Mouse (Mus musculus): Measurements from ENCODE around the gene Kndc1. TPM values are rescaled to one million over a fixed set of nuclear protein-coding genes. Genes with fewer than 3 reads are reported as not detected.

The Kndc1 gene
- polyA plus RNA-seq, 1 experiment = not detected

DNA sequence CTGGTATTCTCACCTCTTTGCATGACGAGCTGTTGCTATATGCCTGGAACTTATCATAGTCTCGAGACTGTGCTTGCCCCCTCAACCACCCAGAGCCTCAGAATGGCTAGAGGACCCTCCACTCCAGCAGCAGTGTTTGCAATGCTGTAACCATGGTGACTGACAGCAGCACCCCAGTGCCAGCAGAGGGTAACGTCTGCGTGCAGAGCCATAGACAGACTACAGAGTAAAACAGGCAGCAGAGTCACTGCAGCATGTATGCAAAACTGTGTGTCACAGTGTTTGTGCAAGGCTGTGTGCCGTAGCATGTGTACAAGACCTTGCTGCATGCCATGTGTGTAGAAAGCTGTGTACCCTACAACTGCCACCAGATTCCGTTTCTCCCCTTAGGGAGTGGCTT lies 15.0 kb downstream of the Kndc1 start:
- Histone ChIP-seq H3K4me1 (ENCODE audit: control insufficient read depth, insufficient read depth, low read length) (no peaks in the 10 kb centered on the region), H3K4me3 (replicated peaks; ENCODE audit: control insufficient read depth, low read depth, low read length) (no peak overlapping the region), H3K27ac (ENCODE audit: control insufficient read depth, insufficient read depth, low read depth, low read length, poor library complexity) (no peak overlapping the region)
- 65% methylated on average over 6 of the region's 6 CpGs for WGBS
- TF ChIP-seq POLR2A (IDR thresholded peaks at IDR 0.05; ENCODE audit: borderline replicate concordance, control insufficient read depth, low read depth, low read length) (no peak), CTCF (IDR thresholded peaks at IDR 0.05; ENCODE audit: control insufficient read depth, insufficient read depth, low read length) (no peak)

DNA sequence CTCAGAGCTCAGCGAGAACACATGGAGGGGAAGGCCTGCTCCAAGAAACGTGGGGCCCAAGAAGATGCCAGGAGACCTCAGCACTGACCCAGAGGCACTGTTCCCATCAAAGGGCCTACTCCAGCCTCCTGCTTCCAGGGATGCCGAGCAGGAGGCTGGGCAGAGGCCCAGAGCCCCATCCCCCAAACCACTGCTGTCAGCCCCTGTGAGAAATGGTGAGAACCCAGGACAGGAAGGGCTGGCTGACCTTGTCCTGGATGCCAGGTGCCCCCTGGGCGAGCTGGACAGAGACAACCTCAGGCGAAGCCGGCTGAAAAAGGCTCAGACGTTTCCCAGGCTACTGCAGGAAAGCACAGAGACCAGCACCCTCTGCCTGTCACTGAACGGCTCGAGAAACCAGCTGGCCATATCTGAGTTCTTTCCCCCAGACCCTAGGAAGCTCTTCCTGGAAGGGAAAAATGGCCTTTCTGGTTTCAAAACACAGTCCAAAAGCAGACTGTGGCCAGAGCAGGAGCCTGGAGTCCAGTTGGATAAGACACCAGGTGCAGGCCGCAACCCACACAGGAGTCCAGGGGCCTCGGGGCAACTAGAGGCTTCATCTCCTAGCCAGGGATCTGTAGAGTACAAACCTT lies 15.8 kb downstream of the Kndc1 start:
- Histone ChIP-seq H3K4me1 (ENCODE audit: control insufficient read depth, insufficient read depth, low read length) (no peaks in the 10 kb centered on the region), H3K27ac (ENCODE audit: control insufficient read depth, insufficient read depth, low read depth, low read length, poor library complexity) (no peak overlapping the region), H3K4me3 (replicated peaks; ENCODE audit: control insufficient read depth, low read depth, low read length) (no peak overlapping the region)
- TF ChIP-seq CTCF (IDR thresholded peaks at IDR 0.05; ENCODE audit: control insufficient read depth, insufficient read depth, low read length) (no peak), POLR2A (IDR thresholded peaks at IDR 0.05; ENCODE audit: borderline replicate concordance, control insufficient read depth, low read depth, low read length) (no peak)
- WGBS = 82% methylated on average over 11 of the region's 11 CpGs

DNA sequence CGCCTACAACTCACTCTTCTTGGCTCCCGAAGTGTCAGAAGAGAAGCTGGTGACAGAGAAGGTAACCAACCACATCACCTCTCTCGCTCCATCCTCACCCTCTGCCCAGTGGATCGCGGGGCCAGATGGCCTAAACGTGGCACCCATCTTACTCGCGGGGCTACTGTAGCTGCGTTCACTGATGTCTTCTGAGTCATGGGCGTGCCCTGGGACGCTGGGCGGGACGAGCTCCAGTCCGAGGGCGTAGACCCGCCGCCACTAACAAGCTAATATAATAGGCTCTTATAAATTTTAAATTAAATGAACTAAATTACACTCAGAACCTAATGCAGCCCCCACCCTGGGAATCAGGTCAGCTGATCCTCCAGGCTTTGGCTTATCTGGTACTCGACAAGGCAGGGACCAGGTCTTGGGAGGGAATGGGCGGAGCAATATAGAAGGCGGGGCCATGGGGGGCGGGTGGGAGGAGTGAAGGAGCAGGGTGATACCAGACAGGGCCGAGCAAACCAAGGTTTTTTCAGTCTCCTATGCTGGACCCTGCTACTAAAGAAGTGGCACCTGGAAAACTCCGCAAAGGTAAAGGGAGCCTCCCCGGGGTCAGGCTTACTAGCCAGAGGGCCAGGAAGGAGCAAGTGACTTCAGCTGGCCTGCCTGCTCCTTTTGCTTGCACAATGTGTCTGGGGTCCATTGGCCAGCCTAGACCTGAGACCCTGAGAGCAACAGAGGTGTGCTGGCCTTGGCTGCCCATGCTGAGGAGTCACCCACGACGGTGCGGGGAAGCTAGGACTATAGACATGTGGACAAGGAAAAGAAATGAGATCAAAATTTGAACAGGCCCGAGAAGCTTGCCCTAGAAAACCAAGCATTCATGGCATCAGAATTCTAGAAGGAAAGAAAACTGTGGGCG lies 19.9 kb downstream of the Kndc1 start:
- TF ChIP-seq CTCF (IDR thresholded peaks at IDR 0.05; ENCODE audit: control insufficient read depth, insufficient read depth, low read length) = no peak
- no peak for TF ChIP-seq POLR2A (IDR thresholded peaks at IDR 0.05; ENCODE audit: borderline replicate concordance, control insufficient read depth, low read depth, low read length)
- no peaks in the 10 kb centered on the region for H3K4me1 ChIP-seq (ENCODE audit: control insufficient read depth, insufficient read depth, low read length)
- WGBS = 15% methylated on average over 29 of the region's 29 CpGs
- no peak overlapping the region for H3K27ac ChIP-seq (ENCODE audit: control insufficient read depth, insufficient read depth, low read depth, low read length, poor library complexity)
- no peak overlapping the region for H3K4me3 ChIP-seq (replicated peaks; ENCODE audit: control insufficient read depth, low read depth, low read length)

DNA sequence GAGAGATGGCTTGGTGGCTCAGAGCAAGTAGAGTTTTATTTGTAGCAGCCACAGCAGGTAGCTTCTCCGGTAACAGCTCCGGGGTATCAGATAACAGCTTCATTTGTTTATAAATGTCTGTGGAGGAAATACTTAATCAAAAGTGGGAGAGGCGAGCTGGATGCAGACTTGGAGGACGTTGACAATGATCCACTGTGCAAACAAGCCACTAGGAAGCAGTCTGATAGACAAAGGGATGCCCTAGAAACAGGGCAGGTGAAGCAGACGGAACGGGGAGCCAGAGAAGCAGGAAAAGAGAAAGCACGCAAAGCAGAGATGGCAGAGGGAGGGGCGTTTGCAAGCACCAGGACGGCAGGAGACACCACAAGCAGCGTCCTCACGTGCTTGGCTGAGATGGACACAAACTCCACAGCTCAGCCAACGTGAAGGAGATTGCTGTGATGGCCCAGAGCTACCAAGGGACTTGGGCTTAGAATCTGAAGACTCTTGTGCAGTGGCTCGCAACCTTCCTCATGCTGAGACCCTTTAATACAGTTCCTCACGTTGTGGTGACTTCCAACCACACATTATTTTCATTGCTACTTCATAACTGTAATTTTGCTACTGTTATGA lies 21.3 kb downstream of the Kndc1 start:
- Histone ChIP-seq H3K27ac (ENCODE audit: control insufficient read depth, insufficient read depth, low read depth, low read length, poor library complexity) (no peak overlapping the region), H3K4me3 (replicated peaks; ENCODE audit: control insufficient read depth, low read depth, low read length) (no peak overlapping the region), H3K4me1 (ENCODE audit: control insufficient read depth, insufficient read depth, low read length) (no peaks in the 10 kb centered on the region)
- WGBS = 13% methylated on average over 14 of the region's 14 CpGs
- TF ChIP-seq CTCF (IDR thresholded peaks at IDR 0.05; ENCODE audit: control insufficient read depth, insufficient read depth, low read length) (no peak), POLR2A (IDR thresholded peaks at IDR 0.05; ENCODE audit: borderline replicate concordance, control insufficient read depth, low read depth, low read length) (no peak)

DNA sequence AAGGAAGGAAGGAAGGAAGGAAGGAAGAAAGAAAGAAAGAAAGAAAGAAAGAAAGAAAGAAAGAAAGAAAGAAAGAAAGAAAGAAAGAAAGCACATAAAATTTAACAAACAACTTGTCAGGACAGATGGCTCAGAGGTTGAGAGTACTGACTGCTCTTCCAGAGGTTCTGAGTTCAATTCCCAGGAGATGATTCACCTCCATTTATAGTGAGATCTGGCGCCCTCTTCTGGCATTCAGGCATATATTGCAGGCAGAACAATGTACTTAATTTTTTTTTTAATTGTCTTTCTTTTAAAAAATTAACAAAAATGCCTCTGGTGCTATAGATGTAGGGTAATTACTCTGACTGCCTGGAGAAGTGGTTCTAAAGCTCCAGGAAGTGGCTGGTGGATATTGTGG lies 21.8 kb downstream of the Kndc1 start:
- Histone ChIP-seq H3K27ac (ENCODE audit: control insufficient read depth, insufficient read depth, low read depth, low read length, poor library complexity) (no peak overlapping the region), H3K4me3 (replicated peaks; ENCODE audit: control insufficient read depth, low read depth, low read length) (no peak overlapping the region), H3K4me1 (ENCODE audit: control insufficient read depth, insufficient read depth, low read length) (no peaks in the 10 kb centered on the region)
- TF ChIP-seq POLR2A (IDR thresholded peaks at IDR 0.05; ENCODE audit: borderline replicate concordance, control insufficient read depth, low read depth, low read length) (no peak), CTCF (IDR thresholded peaks at IDR 0.05; ENCODE audit: control insufficient read depth, insufficient read depth, low read length) (no peak)
- 0% methylated on average over 1 of the region's 1 CpGs for WGBS

DNA sequence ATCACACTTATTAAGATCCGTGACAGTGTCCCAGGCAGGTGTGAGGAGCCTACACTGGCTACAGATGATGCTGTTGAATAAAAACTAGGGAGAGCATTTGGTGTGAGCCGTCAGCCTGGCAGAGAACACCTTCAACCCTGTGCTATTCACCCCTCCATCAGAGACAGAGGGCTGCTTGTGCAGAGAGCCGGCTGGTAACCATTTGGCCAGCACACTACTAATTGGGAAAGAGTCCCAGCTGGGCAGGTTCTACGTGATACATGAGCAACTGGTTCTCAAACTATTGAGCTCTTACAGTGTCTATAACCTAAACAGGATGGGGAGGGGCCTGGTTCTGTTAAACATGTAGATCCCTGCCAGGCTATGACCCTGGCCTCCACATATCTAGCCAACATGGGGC lies 23.8 kb downstream of the Kndc1 start:
- Histone ChIP-seq H3K4me3 (replicated peaks; ENCODE audit: control insufficient read depth, low read depth, low read length) (no peak overlapping the region), H3K27ac (ENCODE audit: control insufficient read depth, insufficient read depth, low read depth, low read length, poor library complexity) (no peak overlapping the region), H3K4me1 (ENCODE audit: control insufficient read depth, insufficient read depth, low read length) (no peaks in the 10 kb centered on the region)
- TF ChIP-seq POLR2A (IDR thresholded peaks at IDR 0.05; ENCODE audit: borderline replicate concordance, control insufficient read depth, low read depth, low read length) = no peak
- no peak for TF ChIP-seq CTCF (IDR thresholded peaks at IDR 0.05; ENCODE audit: control insufficient read depth, insufficient read depth, low read length)
- WGBS = 74% methylated on average over 4 of the region's 4 CpGs

DNA sequence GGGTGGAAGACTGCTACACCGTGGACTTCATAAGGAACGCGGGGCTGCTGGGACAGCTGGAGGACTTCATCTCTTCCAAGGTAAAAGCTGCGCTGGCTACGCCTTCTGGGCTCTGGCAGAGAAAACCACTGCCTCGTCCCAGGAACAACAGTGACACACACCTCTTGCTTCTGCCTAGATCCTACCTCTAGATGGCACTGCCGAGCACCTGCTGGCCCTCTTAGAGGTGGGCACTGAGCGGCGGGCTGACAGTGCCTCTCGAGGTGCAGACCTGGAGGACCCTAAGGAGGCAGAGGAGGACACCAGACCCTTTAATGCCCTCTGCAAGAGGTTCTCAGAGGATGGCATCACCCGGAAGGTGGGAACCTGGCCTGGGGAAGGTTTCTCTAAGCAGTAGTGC lies 36.2 kb downstream of the Kndc1 start:
- TF ChIP-seq POLR2A (IDR thresholded peaks at IDR 0.05; ENCODE audit: borderline replicate concordance, control insufficient read depth, low read depth, low read length) (no peak), CTCF (IDR thresholded peaks at IDR 0.05; ENCODE audit: control insufficient read depth, insufficient read depth, low read length) (peak; percentile 65)
- H3K4me1 ChIP-seq (ENCODE audit: control insufficient read depth, insufficient read depth, low read length) = no peaks in the 10 kb centered on the region
- no peak overlapping the region for H3K4me3 ChIP-seq (replicated peaks; ENCODE audit: control insufficient read depth, low read depth, low read length)
- WGBS = 25% methylated on average over 11 of the region's 11 CpGs
- H3K27ac ChIP-seq (ENCODE audit: control insufficient read depth, insufficient read depth, low read depth, low read length, poor library complexity) = no peak overlapping the region

DNA sequence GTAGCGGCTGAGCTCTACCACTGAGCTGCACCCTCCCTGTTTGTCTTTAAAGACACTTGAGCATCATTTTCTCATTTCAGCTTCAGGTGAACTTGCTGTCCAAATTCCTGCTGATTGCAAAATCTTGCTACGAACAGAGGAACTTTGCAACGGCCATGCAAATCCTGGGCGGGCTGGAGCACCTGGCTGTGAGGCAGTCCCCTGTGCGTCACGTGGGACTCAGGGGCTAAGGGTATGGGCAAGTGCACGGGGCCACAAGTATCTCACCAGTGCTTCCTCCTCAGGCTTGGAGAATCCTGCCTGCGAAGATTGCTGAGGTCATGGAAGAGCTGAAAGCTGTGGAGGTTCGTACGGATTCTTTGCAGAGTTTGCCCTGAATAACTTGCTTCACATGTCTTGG lies 42.2 kb downstream of the Kndc1 start:
- H3K4me3 ChIP-seq (replicated peaks; ENCODE audit: control insufficient read depth, low read depth, low read length) = no peak overlapping the region
- no peak overlapping the region for H3K27ac ChIP-seq (ENCODE audit: control insufficient read depth, insufficient read depth, low read depth, low read length, poor library complexity)
- TF ChIP-seq CTCF (IDR thresholded peaks at IDR 0.05; ENCODE audit: control insufficient read depth, insufficient read depth, low read length) = no peak
- no peak for TF ChIP-seq POLR2A (IDR thresholded peaks at IDR 0.05; ENCODE audit: borderline replicate concordance, control insufficient read depth, low read depth, low read length)
- WGBS = 71% methylated on average over 10 of the region's 10 CpGs
- H3K4me1 ChIP-seq (ENCODE audit: control insufficient read depth, insufficient read depth, low read length) = no peaks in the 10 kb centered on the region

Measured in bone marrow, adult 2 months (tissue).